Mouse (Mus musculus): ENCODE measurements around the gene Polr3h. TPM values are rescaled to one million over a fixed set of nuclear protein-coding genes. Genes with fewer than 3 reads are reported as not detected.

Polr3h gene
- polyA plus RNA-seq, 1 experiment = 247 TPM

GRCm38 (mm10) chr15:81857724-81858116, 68.3 kb downstream of the Polr3h start:
- peak overlapping the region; percentile 77 for H3K4me2 ChIP-seq (ENCODE audit: low read depth)
- no peaks in the 10 kb centered on the region for H3K36me3 ChIP-seq (ENCODE audit: control insufficient read depth, insufficient read depth)
- peak overlapping the region; percentile 26 for H3ac ChIP-seq (ENCODE audit: control insufficient read depth, insufficient read length)
- TF ChIP-seq MYOD1 (IDR thresholded peaks at IDR 0.05; ENCODE audit: control insufficient read depth in 1 of 3, insufficient read length in 2 of 3, low read depth in 2 of 3) (no peak), USF1 (IDR thresholded peaks at IDR 0.05; ENCODE audit: low read depth) (no peak), REST (IDR thresholded peaks at IDR 0.05; ENCODE audit: insufficient read depth, insufficient read length) (no peak), POLR2AphosphoS2 (IDR thresholded peaks at IDR 0.05; ENCODE audit: insufficient read length, low read depth) (no peak), E2F4 (IDR thresholded peaks at IDR 0.05; ENCODE audit: insufficient read depth) (no peak), MAX (IDR thresholded peaks at IDR 0.05; ENCODE audit: low read depth) (no peak), TCF3 (IDR thresholded peaks at IDR 0.05; ENCODE audit: insufficient read length, low read depth) (no peak)
- H3K4me3 ChIP-seq = peak overlapping the region; percentile 88
- no peaks in the 10 kb centered on the region for H3K27me3 ChIP-seq (ENCODE audit: control insufficient read depth, insufficient read depth, insufficient read length)
- H3K79me2 ChIP-seq (ENCODE audit: control insufficient read depth, insufficient read depth) = peaks cover 52% of the 10 kb centered on the region

- Histone ChIP-seq H3K79me2 (ENCODE audit: control insufficient read depth, insufficient read depth) (peaks cover 58% of the 10 kb centered on the region), H3K36me3 (ENCODE audit: control insufficient read depth, insufficient read depth) (no peaks in the 10 kb centered on the region), H3ac (ENCODE audit: control insufficient read depth, insufficient read length) (peak overlapping the region; percentile 26), H3K4me2 (ENCODE audit: low read depth) (peak overlapping the region; percentile 77), H3K4me3 (peak overlapping the region; percentile 88), H3K27me3 (ENCODE audit: control insufficient read depth, insufficient read depth, insufficient read length) (no peaks in the 10 kb centered on the region)
- TF ChIP-seq MYOD1 (IDR thresholded peaks at IDR 0.05; ENCODE audit: control insufficient read depth in 1 of 3, insufficient read length in 2 of 3, low read depth in 2 of 3) = peak; percentile 12 to 52 (median 36)
- TF ChIP-seq MYOG (IDR thresholded peaks at IDR 0.05; ENCODE audit: control insufficient read depth in 1 of 3, insufficient read depth in 1 of 3, insufficient read length in 2 of 3, low read depth in 2 of 3) = peak in 2 of 3 experiments; percentile 68 to 80
- TF ChIP-seq E2F4 (IDR thresholded peaks at IDR 0.05; ENCODE audit: insufficient read depth) = no peak
- TF ChIP-seq POLR2A (IDR thresholded peaks at IDR 0.05; ENCODE audit: insufficient read length, low read depth) = peak; percentile 29
- no peak for TF ChIP-seq TCF12 (IDR thresholded peaks at IDR 0.05; ENCODE audit: insufficient read depth, poor library complexity, severe bottlenecking)
- no peak for TF ChIP-seq TCF3 (IDR thresholded peaks at IDR 0.05; ENCODE audit: insufficient read length, low read depth)
- TF ChIP-seq SRF (IDR thresholded peaks at IDR 0.05; ENCODE audit: control insufficient read depth, insufficient read length, low read depth) = no peak
- no peak for TF ChIP-seq POLR2AphosphoS2 (IDR thresholded peaks at IDR 0.05; ENCODE audit: insufficient read length, low read depth)
- no peak for TF ChIP-seq REST (IDR thresholded peaks at IDR 0.05; ENCODE audit: insufficient read depth, insufficient read length)
- no peak for TF ChIP-seq CEBPB (IDR thresholded peaks at IDR 0.05; ENCODE audit: insufficient read depth, poor library complexity, severe bottlenecking)
- TF ChIP-seq USF1 (IDR thresholded peaks at IDR 0.05; ENCODE audit: low read depth) = no peak
- no peak for TF ChIP-seq MAX (IDR thresholded peaks at IDR 0.05; ENCODE audit: low read depth)
Observed at GRCm38 (mm10) chr15:81856938-81857723, 68.9 kb downstream of the Polr3h start.

- peak overlapping the region; percentile 26 for H3ac ChIP-seq (ENCODE audit: control insufficient read depth, insufficient read length)
- no peaks in the 10 kb centered on the region for H3K27me3 ChIP-seq (ENCODE audit: control insufficient read depth, insufficient read depth, insufficient read length)
- peaks cover 6% of the 10 kb centered on the region for H3K36me3 ChIP-seq (ENCODE audit: control insufficient read depth, insufficient read depth)
- H3K4me3 ChIP-seq = peak overlapping the region; percentile 88
- TF ChIP-seq REST (IDR thresholded peaks at IDR 0.05; ENCODE audit: insufficient read depth, insufficient read length) (no peak), TCF12 (IDR thresholded peaks at IDR 0.05; ENCODE audit: insufficient read depth, poor library complexity, severe bottlenecking) (no peak), USF1 (IDR thresholded peaks at IDR 0.05; ENCODE audit: low read depth) (no peak), E2F4 (IDR thresholded peaks at IDR 0.05; ENCODE audit: insufficient read depth) (no peak), SRF (IDR thresholded peaks at IDR 0.05; ENCODE audit: control insufficient read depth, insufficient read length, low read depth) (no peak), POLR2AphosphoS2 (IDR thresholded peaks at IDR 0.05; ENCODE audit: insufficient read length, low read depth) (peak; percentile 78), POLR2A (IDR thresholded peaks at IDR 0.05; ENCODE audit: insufficient read length, low read depth) (peak; percentile 44)
- H3K79me2 ChIP-seq (ENCODE audit: control insufficient read depth, insufficient read depth) = peaks cover 67% of the 10 kb centered on the region
- peak overlapping the region; percentile 77 for H3K4me2 ChIP-seq (ENCODE audit: low read depth)
Observed at GRCm38 (mm10) chr15:81856030-81856790, 69.8 kb downstream of the Polr3h start.

GRCm38 (mm10) chr15:81853081-81853480, 73.0 kb downstream of the Polr3h start:
- Histone ChIP-seq H3K27me3 (ENCODE audit: control insufficient read depth, insufficient read depth, insufficient read length) (no peaks in the 10 kb centered on the region), H3ac (ENCODE audit: control insufficient read depth, insufficient read length) (no peak overlapping the region), H3K4me2 (ENCODE audit: low read depth) (no peak overlapping the region), H3K79me2 (ENCODE audit: control insufficient read depth, insufficient read depth) (peaks cover 75% of the 10 kb centered on the region), H3K36me3 (ENCODE audit: control insufficient read depth, insufficient read depth) (peaks cover 19% of the 10 kb centered on the region), H3K4me3 (no peak overlapping the region)
- no peak for TF ChIP-seq MAX (IDR thresholded peaks at IDR 0.05; ENCODE audit: low read depth)
- TF ChIP-seq CEBPB (IDR thresholded peaks at IDR 0.05; ENCODE audit: insufficient read depth, poor library complexity, severe bottlenecking) = no peak
- TF ChIP-seq TCF3 (IDR thresholded peaks at IDR 0.05; ENCODE audit: insufficient read length, low read depth) = no peak
- no peak for TF ChIP-seq POLR2A (IDR thresholded peaks at IDR 0.05; ENCODE audit: insufficient read length, low read depth)
- TF ChIP-seq POLR2AphosphoS2 (IDR thresholded peaks at IDR 0.05; ENCODE audit: insufficient read length, low read depth) = no peak
- TF ChIP-seq E2F4 (IDR thresholded peaks at IDR 0.05; ENCODE audit: insufficient read depth) = no peak
- no peak for TF ChIP-seq SRF (IDR thresholded peaks at IDR 0.05; ENCODE audit: control insufficient read depth, insufficient read length, low read depth)
- no peak for TF ChIP-seq MYOG (IDR thresholded peaks at IDR 0.05; ENCODE audit: control insufficient read depth in 1 of 3, insufficient read depth in 1 of 3, insufficient read length in 2 of 3, low read depth in 2 of 3)
- TF ChIP-seq REST (IDR thresholded peaks at IDR 0.05; ENCODE audit: insufficient read depth, insufficient read length) = no peak
- TF ChIP-seq MYOD1 (IDR thresholded peaks at IDR 0.05; ENCODE audit: control insufficient read depth in 1 of 3, insufficient read length in 2 of 3, low read depth in 2 of 3) = no peak

Measured in myocyte (in vitro differentiated cells).